Mouse (Mus musculus) layer of hippocampus, postnatal 25 days (tissue): ENCODE data around the gene Bhlha15. TPM values are rescaled to one million over a fixed set of nuclear protein-coding genes. Genes with fewer than 3 reads are reported as not detected.

ENCODE experiments used
- DNase-seq, 2 experiments: peaks; one replicate each; pipeline ENCODE4 v3.0.0; 2022; ENCODE audit warnings: mixed read lengths in 2 of 2, low spot score in 1 of 2; ENCODE audit errors: extremely low spot score in 1 of 2
- total RNA-seq, 2 experiments: library from RNA; stranded (reverse); gene quantifications; 2 replicates each; pipeline ENCODE4 v1.2.3; 2021

Bhlha15 gene
- total RNA-seq, 2 experiments from 2014 or later: 0.17 to 0.26 TPM

- DNase-seq: no peak
Observed at GRCm38 (mm10) chr5:144188422-144188821, 1.7 kb upstream of the Bhlha15 start.

GRCm38 (mm10) chr5:144189327-144189726 is 759 bp upstream of the Bhlha15 start:
- DNase-seq: no peak

- DNase-seq: no peak
Observed at GRCm38 (mm10) chr5:144191026-144191425, 940 bp downstream of the Bhlha15 start.

- DNase-seq: no peak
Observed at GRCm38 (mm10) chr5:144192673-144193072, 2.6 kb downstream of the Bhlha15 start.

GRCm38 (mm10) chr5:144194416-144194815 is 4.3 kb downstream of the Bhlha15 start:
- no peak for DNase-seq

GRCm38 (mm10) chr5:144195567-144195966 is 5.5 kb downstream of the Bhlha15 start:
- no peak for DNase-seq

- DNase-seq: no peak
Observed at GRCm38 (mm10) chr5:144200616-144201015, 10.5 kb downstream of the Bhlha15 start.

GRCm38 (mm10) chr5:144202430-144202829 is 12.3 kb downstream of the Bhlha15 start:
- DNase-seq: no peak

- no peak for DNase-seq
Observed at GRCm38 (mm10) chr5:144203398-144203959, 13.4 kb downstream of the Bhlha15 start.

GRCm38 (mm10) chr5:144204303-144204702 is 14.2 kb downstream of the Bhlha15 start:
- no peak for DNase-seq

GRCm38 (mm10) chr5:144204911-144205310 is 14.8 kb downstream of the Bhlha15 start:
- DNase-seq: no peak

- no peak for DNase-seq
Observed at GRCm38 (mm10) chr5:144206069-144206468, 16.0 kb downstream of the Bhlha15 start.

GRCm38 (mm10) chr5:144207478-144207877 is 17.4 kb downstream of the Bhlha15 start:
- DNase-seq: peak; percentile 47 to 76

GRCm38 (mm10) chr5:144214453-144214852 is 24.4 kb downstream of the Bhlha15 start:
- DNase-seq: peak in 1 of 2 experiments; percentile 62

GRCm38 (mm10) chr5:144215992-144216391 is 25.9 kb downstream of the Bhlha15 start:
- no peak for DNase-seq

- DNase-seq: no peak
Observed at GRCm38 (mm10) chr5:144218061-144218460, 28.0 kb downstream of the Bhlha15 start.

- DNase-seq: no peak
Observed at GRCm38 (mm10) chr5:144219306-144219705, 29.2 kb downstream of the Bhlha15 start.

GRCm38 (mm10) chr5:144219936-144220335 is 29.9 kb downstream of the Bhlha15 start:
- DNase-seq: no peak

- DNase-seq: no peak
Observed at GRCm38 (mm10) chr5:144221305-144221704, 31.2 kb downstream of the Bhlha15 start.

GRCm38 (mm10) chr5:144222811-144223502 is 32.9 kb downstream of the Bhlha15 start:
- DNase-seq: no peak

GRCm38 (mm10) chr5:144223503-144223862 is 33.4 kb downstream of the Bhlha15 start, which contains the start of gene Tecpr1:
TSS of gene Tecpr1 (minus strand) at chr5:144223615.
- peak; percentile 86 to 93 for DNase-seq
